Mouse (Mus musculus) liver, embryonic 14.5 days (tissue): ENCODE data around the gene Ccdc149. TPM values are rescaled to one million over a fixed set of nuclear protein-coding genes. Genes with fewer than 3 reads are reported as not detected.

ENCODE experiments used
- ATAC-seq: fragments of 200-750 bp; cut with Nextera tagmentation; 2 replicates; pipeline ENCODE4 v1.8.0; 2017; ENCODE audit warnings: moderate number of reproducible peaks, mild to moderate bottlenecking, moderate library complexity; ENCODE audit not compliant: insufficient read depth
- DNase-seq, 3 experiments: peaks; one replicate each; pipeline ENCODE4 v3.0.0-alpha.2; 2012 to 2013; ENCODE audit warnings: low read depth in 3 of 3, low spot score in 3 of 3
- H3K27ac ChIP-seq: fragments of 300-500 bp; sonication (generic); 2 replicates; pipeline ENCODE4 v1.5.1; 2014; ENCODE audit warnings: moderate library complexity, mild to moderate bottlenecking, control low read depth, inconsistent platforms
- H3K27me3 ChIP-seq: fragments of 300-500 bp; sonication (generic); 2 replicates; pipeline ENCODE4 v1.6.1; 2014; ENCODE audit warnings: mild to moderate bottlenecking, low read length, moderate library complexity; ENCODE audit not compliant: control insufficient read depth, insufficient read depth
- H3K36me3 ChIP-seq: fragments of 300-500 bp; sonication (generic); replicated peaks from 2 replicates; pipeline ENCODE4 v1.6.1; 2014; ENCODE audit warnings: low read depth; ENCODE audit not compliant: control insufficient read depth, insufficient read depth
- H3K4me1 ChIP-seq, 2 experiments: fragments of 200-500 bp in 1 of 2; fragments of 300-500 bp in 1 of 2; sonication (generic) in 1 of 2; replicated peaks; 2 replicates each; pipeline ENCODE4 v1.6.1; 2012 to 2014; ENCODE audit warnings: antibody characterized with exemption in 1 of 2, inconsistent platforms in 1 of 2, low read length in 1 of 2; ENCODE audit not compliant: control insufficient read depth in 2 of 2, insufficient read depth in 2 of 2
- H3K4me2 ChIP-seq: fragments of 300-500 bp; sonication (generic); 2 replicates; pipeline ENCODE4 v1.6.1; 2014; ENCODE audit warnings: low read depth, mild to moderate bottlenecking, control low read depth, moderate library complexity
- H3K4me3 ChIP-seq, 2 experiments: fragments of 200-500 bp in 1 of 2; fragments of 300-500 bp in 1 of 2; sonication (generic) in 1 of 2; 2 replicates each; pipeline ENCODE4 v1.5.1; 2012 to 2014; ENCODE audit warnings: low read depth in 2 of 2, low read length in 2 of 2, mild to moderate bottlenecking in 2 of 2, control low read depth in 1 of 2, inconsistent platforms in 1 of 2, moderate library complexity in 1 of 2; ENCODE audit not compliant: insufficient read depth in 1 of 2
- H3K9ac ChIP-seq: fragments of 300-500 bp; sonication (generic); replicated peaks from 2 replicates; pipeline ENCODE4 v1.6.1; 2014; ENCODE audit warnings: mild to moderate bottlenecking, control low read depth, moderate library complexity
- H3K9me3 ChIP-seq: fragments of 300-500 bp; sonication (generic); 2 replicates; pipeline ENCODE4 v1.6.1; 2016; ENCODE audit warnings: low read length, mixed read lengths; ENCODE audit not compliant: control insufficient read depth
- CTCF ChIP-seq: IDR thresholded peaks from 2 replicates; pipeline ENCODE4 v1.5.1; 2016; ENCODE audit warnings: antibody characterized with exemption, low read depth, control low read depth
- EP300 ChIP-seq: IDR thresholded peaks from 2 replicates; pipeline ENCODE4 v1.6.1; 2016; ENCODE audit warnings: antibody characterized with exemption, low read depth
- WGBS: fragments of 180-500 bp; shearing (Covaris S2); extraction: QIAGEN DNeasy Blood & Tissue Kit; methylation state at CpG from one replicate; pipeline ENCODE4 v1.1.7; 2014; ENCODE audit not compliant: insufficient replicate concordance; 5-methylcytosine and 5-hydroxymethylcytosine counted together
- polyA plus RNA-seq, 2 experiments: library from polyadenylated mRNA; depleted of rRNA in 1 of 2; stranded (reverse) in 1 of 2; unstranded in 1 of 2; fragments of >200 nt; fragmentation: Nextera tagmentation in 1 of 2; extraction: Ambion mirVana in 1 of 2; gene quantifications; 2 replicates each; pipeline versions ENCODE4 v1.2.1 to v1.2.3; 2012 to 2014

The Ccdc149 gene
- polyA plus RNA-seq, 2 experiments, result 0.33 to 0.76 TPM

- Histone ChIP-seq H3K27ac (no peak overlapping the region), H3K9me3 (no peaks in the 10 kb centered on the region), H3K9ac (no peak overlapping the region), H3K4me3 (no peak overlapping the region), H3K4me1 (no peaks in the 10 kb centered on the region), H3K36me3 (no peaks in the 10 kb centered on the region), H3K27me3 (no peaks in the 10 kb centered on the region), H3K4me2 (no peak overlapping the region)
- 59% methylated on average over 7 of the region's 7 CpGs for WGBS
- no peak for TF ChIP-seq EP300
- TF ChIP-seq CTCF, result no peak
- no peak for DNase-seq
- ATAC-seq, result no peak
Measured at GRCm38 (mm10) chr5:52388092-52388749, 83.1 kb downstream of the Ccdc149 start.

- H3K9me3 ChIP-seq, result no peaks in the 10 kb centered on the region
- H3K4me2 ChIP-seq, result no peak overlapping the region
- no peak for TF ChIP-seq CTCF
- TF ChIP-seq EP300, result no peak
- no peak overlapping the region for H3K9ac ChIP-seq
- no peak overlapping the region for H3K27ac ChIP-seq
- no peak overlapping the region for H3K4me3 ChIP-seq
- WGBS, result 57% methylated on average over 2 of the region's 2 CpGs
- DNase-seq (no peak), ATAC-seq (no peak)
- no peaks in the 10 kb centered on the region for H3K4me1 ChIP-seq
- H3K36me3 ChIP-seq, result no peaks in the 10 kb centered on the region
- H3K27me3 ChIP-seq, result no peaks in the 10 kb centered on the region
Measured at GRCm38 (mm10) chr5:52386016-52386415, 85.3 kb downstream of the Ccdc149 start.

GRCm38 (mm10) chr5:52383748-52384147, 87.6 kb downstream of the Ccdc149 start:
- H3K36me3 ChIP-seq, result no peaks in the 10 kb centered on the region
- H3K9ac ChIP-seq, result no peak overlapping the region
- no peak overlapping the region for H3K4me2 ChIP-seq
- no peak for TF ChIP-seq CTCF
- no peak for TF ChIP-seq EP300
- WGBS, result 72% methylated on average over 5 of the region's 5 CpGs
- H3K4me1 ChIP-seq, result no peaks in the 10 kb centered on the region
- no peak overlapping the region for H3K27ac ChIP-seq
- ATAC-seq (no peak), DNase-seq (no peak)
- no peaks in the 10 kb centered on the region for H3K9me3 ChIP-seq
- no peaks in the 10 kb centered on the region for H3K27me3 ChIP-seq
- H3K4me3 ChIP-seq, result no peak overlapping the region

- WGBS, result 68% methylated on average over 8 of the region's 8 CpGs
Measured at GRCm38 (mm10) chr5:52382837-52383236, 88.5 kb downstream of the Ccdc149 start.

GRCm38 (mm10) chr5:52375847-52376246, 95.5 kb downstream of the Ccdc149 start:
- 72% methylated on average over 9 of the region's 9 CpGs for WGBS
- TF ChIP-seq CTCF, result no peak
- no peak for TF ChIP-seq EP300
- no peaks in the 10 kb centered on the region for H3K27me3 ChIP-seq
- H3K9me3 ChIP-seq, result no peaks in the 10 kb centered on the region
- no peak overlapping the region for H3K4me2 ChIP-seq
- no peaks in the 10 kb centered on the region for H3K4me1 ChIP-seq
- H3K27ac ChIP-seq, result no peak overlapping the region
- ATAC-seq (no peak), DNase-seq (no peak)
- no peak overlapping the region for H3K9ac ChIP-seq
- no peak overlapping the region for H3K4me3 ChIP-seq
- no peaks in the 10 kb centered on the region for H3K36me3 ChIP-seq

More at GRCm38 (mm10) chr5:52382837-52383236, 88.5 kb downstream of the Ccdc149 start:
- H3K9ac ChIP-seq, result no peak overlapping the region
- no peaks in the 10 kb centered on the region for H3K36me3 ChIP-seq
- DNase-seq, result no peak
- H3K4me1 ChIP-seq, result no peaks in the 10 kb centered on the region
- H3K4me3 ChIP-seq, result no peak overlapping the region
- no peaks in the 10 kb centered on the region for H3K27me3 ChIP-seq
- no peak overlapping the region for H3K27ac ChIP-seq
- H3K4me2 ChIP-seq, result no peak overlapping the region
- TF ChIP-seq CTCF, result no peak
- TF ChIP-seq EP300, result no peak
- H3K9me3 ChIP-seq, result no peaks in the 10 kb centered on the region
- ATAC-seq, result no peak
